Mouse (Mus musculus) kidney, adult 10 weeks (tissue): Measurements from ENCODE around the gene Zc3h14. TPM values are rescaled to one million over a fixed set of nuclear protein-coding genes. Genes with fewer than 3 reads are reported as not detected.

ENCODE experiments used
- polyA plus RNA-seq: library from polyadenylated mRNA; stranded (reverse); fragments of 350-450 nt; fragmentation: Illumina TruSeq; extraction: RNeasy Lipid Tissue Mini Kit (QIAGEN cat#74804); gene quantifications from one replicate; pipeline ENCODE4 v1.2.3, GENCODE M21; 2014; ENCODE audit warnings: low read depth, low replicate concordance

The Zc3h14 gene
- 228 TPM for polyA plus RNA-seq

DNA sequence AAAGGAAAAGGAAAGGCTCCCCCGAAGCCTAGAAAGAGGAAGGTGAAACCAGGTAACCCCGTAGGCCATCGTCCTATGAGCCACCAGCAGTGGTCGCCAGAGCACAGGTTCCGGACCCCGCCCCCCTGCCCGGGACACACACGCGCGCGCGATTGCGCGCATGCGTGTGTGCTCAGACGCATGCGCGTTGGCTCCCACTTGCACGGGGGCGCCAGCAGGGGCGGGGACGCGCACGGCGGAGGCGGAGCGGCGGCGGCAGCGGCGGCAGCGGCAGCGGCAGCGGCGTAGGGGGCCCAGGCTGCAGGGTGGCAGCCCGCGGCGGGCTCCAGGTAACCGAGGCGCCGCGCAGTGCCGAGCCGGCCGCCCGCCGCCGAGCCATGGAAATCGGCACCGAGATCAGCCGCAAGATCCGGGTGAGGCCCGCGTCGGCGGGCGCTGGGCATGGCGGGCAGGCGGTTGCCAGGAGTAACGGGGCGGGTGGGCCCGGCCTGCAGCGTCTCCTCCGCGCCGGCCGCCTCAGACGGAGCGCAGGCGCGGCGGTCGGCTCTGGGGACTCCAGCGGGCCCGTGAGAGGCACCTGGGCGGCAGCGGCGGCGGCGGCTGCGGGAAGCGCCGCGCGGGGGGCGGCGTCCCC lies at the start of gene Zc3h14:
TSS of gene Zc3h14 (plus strand) at position 219 of the 634 bp plus-strand sequence.

DNA sequence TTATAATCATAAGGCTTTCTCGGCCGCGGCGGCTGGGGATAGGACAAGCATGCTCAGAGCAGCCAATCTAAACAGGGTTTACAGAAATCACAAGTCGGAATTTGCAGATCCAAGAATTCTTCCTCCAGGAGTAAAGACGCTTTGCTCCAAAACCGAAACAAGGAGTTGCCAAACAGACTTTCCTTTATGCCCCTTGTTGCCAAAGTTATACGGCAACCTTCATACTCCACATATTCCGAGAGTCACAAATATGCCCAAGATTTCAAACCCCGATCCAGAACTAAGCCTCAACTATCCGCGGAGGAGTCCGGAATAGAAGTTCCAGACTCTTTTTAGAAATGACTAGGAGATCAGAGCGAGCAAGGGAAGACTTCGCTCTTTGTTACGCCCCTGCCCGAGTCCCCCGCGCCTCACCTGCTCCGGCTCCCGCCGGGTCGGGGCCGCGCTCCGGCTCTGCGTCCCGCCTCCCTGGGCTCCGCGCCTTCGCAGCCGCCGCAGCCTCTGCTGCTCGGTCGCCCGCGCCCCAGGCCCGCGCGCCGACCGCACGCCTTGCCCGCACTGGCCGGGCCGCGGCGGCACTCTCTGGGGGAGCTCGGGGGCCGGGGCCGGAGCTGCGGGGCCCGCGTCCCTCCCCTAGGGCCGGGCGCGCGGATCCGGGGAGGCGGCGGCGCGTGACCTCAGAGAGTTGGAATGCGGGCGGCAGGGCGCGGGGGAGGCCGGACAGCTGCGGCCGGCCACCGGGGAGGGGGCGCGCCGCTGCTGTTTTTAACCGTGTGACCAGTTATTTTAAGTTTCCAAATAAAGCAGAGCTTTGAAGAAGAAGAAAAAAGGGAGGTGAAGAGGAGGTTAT lies 9.6 kb upstream of the Zc3h14 start, which contains the start of gene Ptpn21:
TSS of gene Ptpn21 (minus strand) at position 455 of the 850 bp plus-strand sequence.

Other genes with a start within 250 kb of the Zc3h14 start
- gene Kcnk10, start 168.7 kb upstream of the Zc3h14 start, polyA plus RNA-seq: not detected
- 12.0 TPM for gene Spata7, start 118.8 kb upstream of the Zc3h14 start, polyA plus RNA-seq
- gene Ptpn21, start 9.6 kb upstream of the Zc3h14 start, polyA plus RNA-seq: 16.2 TPM
- gene Eml5, start 154.5 kb downstream of the Zc3h14 start, polyA plus RNA-seq: 13.3 TPM
- 45.0 TPM for gene Ttc8, start 173.6 kb downstream of the Zc3h14 start, polyA plus RNA-seq